Mouse (Mus musculus) left cerebral cortex, postnatal 25 days (tissue): ENCODE measurements around the gene Tradd. TPM values are rescaled to one million over a fixed set of nuclear protein-coding genes. Genes with fewer than 3 reads are reported as not detected.
A peak's percentile ranks its signal among the peaks of the same experiment; 100 is the strongest.
"Not testable (repeated sequence)": the region's sequence is repeated elsewhere in the genome, so short reads cannot be mapped to it uniquely, and the experiment has no call there.

Source experiments
- DNase-seq, 2 experiments: peaks; one replicate each; pipeline ENCODE4 v3.0.0; 2022; ENCODE audit warnings: low spot score in 2 of 2, mixed read lengths in 1 of 2
- intact Hi-C: fragments of 180-260 bp; cut with DNase I; formaldehyde crosslinking; loops from one replicate; pipeline ENCODE4 v1.15.1; 2025
- total RNA-seq, 2 experiments: library from RNA; stranded (reverse); gene quantifications; 2 replicates each; pipeline ENCODE4 v1.2.3; 2021

The Tradd gene
- total RNA-seq, 2 experiments from 2014 or later = 5.5 to 5.7 TPM

- intact Hi-C loops = no loop called here
- DNase-seq = no peak
These were observed 31.6 kb upstream of the Tradd start, which contains the start of gene Exoc3l for GRCm38 (mm10) chr8:105295895-105296573. Gene Exoc3l (minus strand): TSS chr8:105296101.

GRCm38 (mm10) chr8:105295256-105295655 is 30.8 kb upstream of the Tradd start:
- DNase-seq = no peak
- intact Hi-C loops = no loop called here

DNA sequence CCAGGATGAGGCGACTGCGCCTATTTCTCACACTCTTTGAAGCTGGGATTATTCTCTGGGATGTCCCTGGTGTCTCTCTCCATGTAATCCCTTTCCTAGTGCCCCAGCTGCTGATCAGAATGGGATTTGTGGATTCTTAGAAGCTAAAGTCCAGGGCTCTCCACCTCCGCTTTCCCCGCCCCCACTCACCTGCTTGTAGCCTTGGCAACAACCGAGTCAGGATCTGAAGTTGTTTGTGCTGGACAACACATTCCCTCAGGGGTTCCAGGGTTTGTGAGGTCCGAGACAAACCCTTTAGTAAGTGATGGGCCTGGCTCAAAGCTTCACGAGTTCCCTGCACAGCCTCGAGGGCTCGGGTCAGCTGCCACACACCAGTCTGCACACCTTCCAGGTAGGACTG is 30.4 kb upstream of the Tradd start:
- intact Hi-C loops = no loop called here
- no peak for DNase-seq

DNA sequence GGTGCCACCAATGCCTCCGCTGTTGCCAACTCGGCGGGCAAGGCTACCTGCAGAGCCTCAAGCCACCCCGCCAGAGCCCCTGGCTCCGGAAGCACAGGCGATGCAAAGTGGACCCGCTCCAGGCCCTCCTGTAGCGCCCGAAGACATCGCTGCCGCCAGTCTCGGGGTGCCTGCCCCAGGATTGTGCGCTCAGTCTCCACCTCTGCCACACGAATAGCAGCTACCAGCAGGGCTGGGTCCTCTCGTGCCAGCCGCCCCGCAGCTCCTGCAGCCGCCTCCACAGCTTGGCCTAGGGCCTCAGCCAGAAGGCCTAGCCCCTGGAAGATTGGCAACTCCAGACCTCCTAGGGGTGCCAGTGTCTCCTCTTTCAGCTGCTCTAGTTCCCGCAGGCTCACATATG is 29.0 kb upstream of the Tradd start:
- intact Hi-C loops = no loop called here

DNA sequence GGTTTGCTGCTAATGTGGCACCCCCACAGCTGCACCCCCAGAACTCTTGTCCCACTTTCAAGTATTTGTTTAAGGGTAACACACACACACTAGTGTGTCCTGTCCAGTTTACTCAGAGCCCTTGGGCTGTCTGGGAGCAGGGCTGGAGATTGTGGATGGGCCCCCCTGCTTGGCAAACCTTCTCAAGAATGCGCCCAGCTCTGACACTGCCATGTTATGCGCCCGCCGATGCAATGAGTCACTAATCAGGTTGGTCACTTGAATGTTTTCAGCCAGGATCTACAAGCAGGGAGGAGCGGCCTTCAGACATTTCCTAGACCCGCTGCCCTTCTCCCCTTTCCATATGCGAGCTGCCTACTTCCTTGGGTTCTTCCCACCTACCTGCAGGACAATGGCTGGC is 28.1 kb upstream of the Tradd start:
- DNase-seq = no peak
- intact Hi-C loops = no loop called here

More for the DNA sequence above, 29.0 kb upstream of the Tradd start:
- no peak for DNase-seq

DNA sequence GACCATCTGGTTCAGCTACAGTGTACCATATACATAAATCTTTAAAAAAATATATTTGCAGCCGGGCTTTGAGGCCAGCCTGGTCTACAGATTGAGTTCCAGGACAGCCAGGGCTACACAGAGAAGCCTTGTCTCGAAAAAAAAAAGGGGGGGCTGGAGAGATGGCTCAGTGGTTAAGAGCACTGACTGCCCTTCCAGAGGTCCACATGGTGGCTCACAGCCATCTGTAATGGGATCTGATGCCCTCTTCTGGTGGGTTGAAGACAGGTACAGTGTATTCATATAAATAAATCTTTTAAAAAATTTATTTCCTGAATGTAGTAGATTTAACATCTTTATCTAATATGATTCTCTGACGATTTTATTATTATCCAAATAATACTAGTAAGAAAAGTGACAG is 27.4 kb upstream of the Tradd start:
- not testable (repeated sequence) for DNase-seq
- intact Hi-C loops = loop anchor here (2.0 kb wide), 1 partner anchor 637 kb away; no protein-coding TSS in a partner anchor

- intact Hi-C loops = loop anchor here (2.0 kb wide), 1 partner anchor 637 kb away; no protein-coding TSS in a partner anchor
- DNase-seq = not testable (repeated sequence)
These were observed 27.0 kb upstream of the Tradd start for GRCm38 (mm10) chr8:105291364-105291763.

- peak; percentile 69 to 77 for DNase-seq
- intact Hi-C loops = loop anchor here (2.0 kb wide), 1 partner anchor 636 kb away; no protein-coding TSS in a partner anchor
These were observed 26.3 kb upstream of the Tradd start for GRCm38 (mm10) chr8:105290554-105291314.

DNA sequence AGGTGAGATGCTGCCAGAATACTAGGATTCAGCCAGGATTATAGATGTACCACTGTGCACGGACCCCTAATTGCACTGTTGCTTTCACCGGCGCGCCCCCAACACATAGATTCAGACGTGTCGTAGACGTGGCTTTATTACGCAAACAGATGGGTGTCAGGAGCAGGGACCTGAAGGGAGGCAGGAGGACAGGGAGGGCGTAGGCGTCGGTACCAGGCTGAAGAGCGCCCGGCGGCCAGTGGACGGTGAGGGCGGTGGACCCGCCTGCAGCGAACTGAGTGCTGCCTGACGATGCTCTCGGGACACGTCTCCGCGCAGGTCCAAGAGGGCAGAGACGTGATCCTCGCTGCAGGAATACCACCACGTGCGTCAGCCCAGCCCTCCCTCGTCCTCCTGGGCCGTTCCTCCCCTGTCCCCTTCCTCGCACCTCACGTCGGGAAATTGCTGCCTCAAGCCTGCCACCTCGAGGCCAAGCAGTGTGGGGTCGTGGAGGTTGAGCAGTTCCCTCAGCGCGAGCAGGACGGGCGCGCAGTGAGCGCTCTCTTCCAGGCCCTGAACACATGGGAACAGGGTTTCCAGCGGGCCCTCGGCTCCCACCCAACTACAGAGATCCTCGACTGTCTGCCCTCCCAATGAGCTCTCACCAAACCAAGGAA is 25.5 kb upstream of the Tradd start, which contains the start of gene 4931428F04Rik:
Gene 4931428F04Rik (minus strand): TSS at position 60 of the 656 bp plus-strand sequence.
- intact Hi-C loops = loop anchor here (1.0 to 2.0 kb wide), 2 partner anchors 22 to 635 kb away; no protein-coding TSS in a partner anchor
- DNase-seq = peak; percentile 38 to 47

- intact Hi-C loops = loop anchor here (1.0 kb wide), 1 partner anchor 21 kb away; no protein-coding TSS in a partner anchor
- DNase-seq = peak; percentile 96 to 97
These were observed 24.7 kb upstream of the Tradd start for GRCm38 (mm10) chr8:105288958-105289732.

DNA sequence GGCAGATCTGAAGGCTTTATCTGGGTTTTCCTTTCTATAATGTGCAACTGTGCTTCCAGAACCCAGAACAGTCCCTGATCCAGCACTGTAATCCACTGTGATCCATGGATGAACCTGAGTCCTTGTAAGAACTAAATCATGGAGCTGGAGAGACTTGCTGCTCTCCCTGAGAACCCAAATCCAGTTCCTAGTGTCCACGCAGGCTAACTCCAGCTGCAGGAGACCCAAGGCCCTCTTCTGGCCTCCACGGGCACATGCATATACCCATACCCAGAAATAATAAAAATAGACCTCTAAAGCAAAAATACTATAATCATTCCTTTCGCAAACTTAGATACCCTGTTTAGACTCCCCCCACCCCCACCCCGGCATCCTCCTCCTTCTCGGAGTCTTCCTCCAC is 23.8 kb upstream of the Tradd start:
- intact Hi-C loops = no loop called here
- no peak for DNase-seq

DNA sequence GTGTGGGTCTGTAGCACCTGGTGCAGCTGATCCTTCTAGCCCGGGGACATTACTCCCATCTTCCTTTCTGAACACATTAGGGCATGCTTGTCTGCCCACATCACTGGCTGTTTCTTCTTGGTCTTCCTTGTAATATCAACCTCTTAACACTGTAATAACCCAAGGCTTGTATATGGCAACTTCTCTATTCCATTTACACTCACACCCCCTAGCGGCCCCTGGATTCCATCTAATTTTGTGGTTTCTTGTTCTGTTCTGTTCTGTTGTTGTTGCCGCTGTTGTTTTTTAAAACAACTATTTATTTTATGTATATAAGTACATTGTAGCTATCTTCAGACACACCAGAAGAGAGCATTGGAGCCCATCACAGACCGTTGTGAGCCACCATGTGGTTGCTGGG is 22.5 kb upstream of the Tradd start:
- DNase-seq = no peak
- intact Hi-C loops = no loop called here

DNA sequence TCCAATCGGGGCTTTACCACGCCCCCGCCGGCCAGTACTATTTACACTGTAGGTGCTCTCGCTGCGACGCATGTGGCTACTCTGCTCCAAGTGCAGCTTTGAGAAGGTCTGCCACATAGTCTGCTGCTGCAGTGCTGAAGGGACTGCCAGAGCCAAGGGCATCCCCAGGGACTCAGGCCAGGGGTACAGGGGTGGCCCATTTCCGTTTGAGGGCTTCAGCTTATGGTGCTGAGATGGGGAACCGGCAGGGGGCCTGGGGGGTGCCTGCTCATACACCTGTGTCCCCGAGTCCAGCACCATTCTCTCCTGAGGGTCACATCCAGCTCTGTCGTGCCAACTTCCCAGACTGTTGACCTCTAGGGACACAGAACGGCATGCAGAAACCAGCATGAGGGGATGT is 21.1 kb upstream of the Tradd start:
- intact Hi-C loops = no loop called here
- no peak for DNase-seq

- DNase-seq = no peak
- intact Hi-C loops = no loop called here
These were observed 18.7 kb upstream of the Tradd start for GRCm38 (mm10) chr8:105283074-105283473.

- DNase-seq = no peak
- intact Hi-C loops = no loop called here
These were observed 17.8 kb upstream of the Tradd start for GRCm38 (mm10) chr8:105282239-105282638.

DNA sequence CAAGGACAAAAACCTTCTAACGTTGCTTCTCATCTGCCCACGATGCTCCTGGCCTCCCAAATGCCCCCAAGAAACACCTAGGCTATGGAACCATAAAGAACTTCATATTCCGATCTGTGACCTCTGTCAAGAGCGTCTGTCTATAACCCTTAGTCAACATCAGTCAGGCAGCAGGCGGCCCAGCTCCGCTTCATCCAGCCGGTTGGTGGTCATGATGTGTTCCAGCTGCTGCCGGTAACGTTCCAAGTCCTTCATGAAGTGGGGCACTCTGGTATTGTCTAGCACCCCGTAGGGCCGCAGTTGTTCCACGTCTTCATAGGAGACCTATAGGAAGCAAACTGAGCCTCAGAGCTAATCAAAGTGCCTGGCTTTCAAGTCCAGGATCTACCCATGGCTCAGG is 17.4 kb upstream of the Tradd start:
- intact Hi-C loops = no loop called here
- DNase-seq = no peak

DNA sequence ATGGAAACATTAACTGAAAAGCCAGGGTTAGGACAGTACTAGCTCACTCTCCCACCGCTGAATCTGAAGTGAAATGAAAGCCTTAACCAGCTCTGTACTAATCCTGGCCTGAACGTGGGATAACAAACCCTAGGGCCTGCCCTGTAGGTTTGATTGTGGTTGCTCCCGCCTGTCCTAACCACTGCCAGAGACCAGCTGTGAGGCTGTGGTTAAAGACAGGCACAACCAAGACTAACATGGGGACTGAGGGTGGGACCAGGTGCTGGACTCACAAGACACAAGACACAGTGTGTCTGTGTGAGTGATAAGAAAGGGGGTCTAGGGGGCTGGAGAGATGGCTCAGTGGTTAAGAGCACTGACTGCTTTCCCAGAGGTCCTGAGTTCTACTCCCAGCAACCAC is 16.2 kb upstream of the Tradd start:
- intact Hi-C loops = no loop called here
- no peak for DNase-seq

DNA sequence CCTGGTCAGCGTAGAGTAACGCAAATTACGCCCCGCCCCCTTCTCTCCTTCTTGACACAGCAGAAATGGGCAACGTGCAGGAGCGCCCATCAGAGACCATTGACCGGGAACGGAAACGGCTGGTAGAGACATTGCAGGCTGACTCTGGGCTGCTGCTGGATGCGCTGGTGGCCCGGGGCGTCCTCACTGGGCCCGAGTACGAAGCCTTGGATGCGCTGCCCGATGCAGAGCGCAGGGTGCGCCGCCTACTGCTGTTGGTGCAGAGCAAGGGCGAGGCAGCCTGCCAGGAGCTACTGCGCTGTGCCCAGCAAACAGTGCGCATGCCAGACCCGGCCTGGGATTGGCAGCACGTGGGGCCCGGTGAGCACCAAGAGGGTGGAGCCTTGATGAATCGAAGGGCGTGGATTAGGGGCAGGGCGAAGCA is 14.5 kb upstream of the Tradd start:
- intact Hi-C loops = no loop called here
- peak; percentile 84 to 90 for DNase-seq
